Mouse (Mus musculus) liver, postnatal 0 days (tissue): ENCODE measurements at regions not wholly inside any gene's neighbourhood (a gene's known extent, or its start where the extent isn't known, plus 50 kb on each side); places are given as distances from the start of the nearest gene placed in this dataset.

ENCODE experiments used
- CTCF ChIP-seq: sonication (generic); IDR thresholded peaks from 2 replicates; pipeline ENCODE4 v1.5.1; 2016; ENCODE audit warnings: antibody characterized with exemption, low read depth
- EP300 ChIP-seq: IDR thresholded peaks from 2 replicates; pipeline ENCODE4 v1.6.1; 2016; ENCODE audit warnings: antibody characterized with exemption, low read depth, mild to moderate bottlenecking

DNA sequence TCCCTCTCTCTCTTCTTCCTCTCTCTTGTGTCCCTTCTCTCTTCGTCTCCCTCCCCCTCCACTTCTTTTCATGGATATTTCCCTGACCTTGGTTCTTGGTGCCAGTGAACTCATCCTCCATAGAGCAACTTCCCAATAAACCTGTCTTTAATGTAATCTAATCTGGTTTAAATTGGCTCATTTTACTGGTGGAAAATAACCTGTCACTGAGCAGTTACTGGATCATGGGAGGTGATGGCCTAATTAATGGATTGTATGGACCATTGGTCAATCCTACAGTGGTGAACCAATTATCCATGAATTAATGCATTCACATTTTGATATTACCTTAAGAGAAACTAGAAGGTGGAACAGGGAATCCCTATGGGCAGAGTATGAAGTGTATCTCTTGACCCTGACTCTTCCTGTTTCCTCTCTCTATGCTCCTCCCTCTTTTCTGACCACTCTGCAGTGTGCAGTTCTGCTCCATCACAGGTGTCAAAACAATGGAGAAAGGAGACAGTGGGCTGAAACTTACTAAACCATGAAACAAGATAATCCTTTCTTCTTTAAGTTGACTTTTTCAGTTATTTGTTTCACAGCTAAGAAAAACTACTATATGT lies 187.5 kb upstream of the Arrdc3 start:
- TF ChIP-seq CTCF (no peak), EP300 (no peak)
